Mouse (Mus musculus): ENCODE data around the gene Rubcn.

DNA sequence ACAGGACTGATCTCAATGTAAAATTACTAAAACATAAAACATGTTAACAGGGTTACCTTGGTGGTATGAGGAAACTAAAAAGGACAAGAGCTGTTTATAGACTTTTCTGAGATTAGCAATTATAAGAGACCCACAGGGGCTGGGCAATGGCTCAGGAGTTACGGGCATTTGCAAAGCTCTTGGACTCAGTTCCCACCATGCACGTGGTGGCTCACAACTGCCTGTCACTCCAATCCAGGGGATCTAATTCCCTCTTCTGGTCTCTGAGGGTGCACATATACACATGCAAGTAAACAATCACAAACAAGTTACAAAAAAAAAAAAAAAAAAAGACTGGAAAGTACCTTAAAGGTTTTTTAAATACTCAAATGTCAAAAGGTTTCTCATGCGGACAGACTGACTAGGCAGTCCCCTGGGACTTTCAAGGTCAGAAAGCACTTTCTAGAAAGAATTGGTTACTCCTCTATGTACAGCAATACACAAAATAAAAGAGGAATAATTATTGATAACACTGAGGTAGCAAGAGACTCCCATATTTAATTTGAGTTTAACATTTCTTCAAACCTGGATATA lies 15.7 kb downstream of the Rubcn start:
- TF ChIP-seq CTCF (IDR thresholded peaks at IDR 0.05; ENCODE audit: control insufficient read depth, insufficient read depth, insufficient replicate concordance, low read depth, low read length), result no peak
- TF ChIP-seq POLR2A (IDR thresholded peaks at IDR 0.05; ENCODE audit: control insufficient read depth, low read depth, low read length), result no peak

Measured in testis, adult 2 months (tissue).